ENCODE assay signal across 8 mouse cellular contexts in the genomic region with DNA sequence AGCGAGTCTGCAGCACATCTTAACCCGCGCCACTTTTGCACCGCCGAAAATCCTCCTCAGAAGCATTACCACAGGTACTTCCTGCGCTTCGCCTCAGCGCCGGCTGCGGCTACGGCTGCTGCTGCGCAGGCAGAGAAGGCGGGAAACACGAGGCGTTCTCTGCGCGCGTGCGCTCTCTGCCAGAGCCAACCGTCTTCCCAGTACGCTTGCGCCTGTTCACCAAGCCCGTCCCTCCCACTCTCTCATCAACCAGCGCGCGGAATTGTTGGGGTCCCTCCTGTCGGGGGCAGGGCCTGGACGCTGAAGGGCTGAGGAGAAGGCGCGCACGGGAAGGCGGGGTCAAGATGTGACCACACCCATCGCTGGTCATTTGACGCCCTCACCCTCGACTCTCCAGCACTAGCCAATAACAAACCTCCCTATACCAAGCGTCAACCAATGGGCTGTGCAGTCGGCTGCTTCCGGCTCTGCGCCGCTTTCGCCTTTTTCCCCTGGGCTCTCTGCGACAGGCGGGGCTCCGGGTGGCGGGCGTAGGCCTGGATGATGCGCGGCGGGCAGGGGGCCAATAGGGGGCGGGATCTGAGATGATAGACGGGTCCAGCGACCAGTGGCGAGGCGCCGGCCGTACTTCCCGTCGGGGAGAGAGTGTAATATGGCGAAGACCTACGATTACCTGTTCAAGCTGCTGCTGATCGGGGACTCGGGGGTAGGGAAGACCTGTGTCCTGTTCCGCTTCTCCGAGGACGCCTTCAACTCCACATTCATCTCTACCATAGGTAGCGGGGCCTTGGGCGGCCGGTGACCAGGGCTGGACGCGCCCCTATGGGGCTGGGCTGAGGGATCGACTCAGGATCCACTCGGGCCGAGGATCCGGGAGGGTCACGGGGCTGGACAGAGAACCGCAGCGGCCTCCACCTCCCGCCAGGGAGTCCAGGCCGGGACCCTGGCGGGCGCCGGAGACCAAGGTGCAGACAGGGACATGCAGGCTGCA. TPM values are rescaled to one million over a fixed set of nuclear protein-coding genes. Genes with fewer than 3 reads are reported as not detected.
DNase-seq lines count a peak whose midpoint lies in the region; ATAC-seq lines count a peak whose summit lies in the region.

A gene (plus strand): TSS at position 494 of the 991 bp plus-strand sequence.

- peak; percentile 100 for DNase-seq in adrenal gland, adult (ENCODE audit: inconsistent age in 2 of 2, low spot score in 1 of 2)
- peak; percentile 100 for DNase-seq in embryo, embryonic 10.5 days (ENCODE audit: low spot score)
- peak; percentile 99 for DNase-seq in gastrocnemius, postnatal 14 days
- DNase-seq in left cerebral cortex, postnatal 10 days (ENCODE audit: extremely low spot score in 1 of 2, low spot score in 2 of 2): peak; percentile 100
- peak; percentile 100 for DNase-seq in right cerebral cortex, postnatal 25 days
- peak; percentile 100 for DNase-seq in urinary bladder, postnatal 4 days (ENCODE audit: low spot score in 2 of 2)

- intact Hi-C loops in gastrocnemius, postnatal 14 days (cut with DNase I; ENCODE audit: low total_unique reads): no loop called here
- intact Hi-C loops in left cerebral cortex, postnatal 10 days (cut with DNase I): no loop called here

- ATAC-seq in inflammation-experienced regulatory T-cells, adult 6 months: peak; percentile 89
- ATAC-seq in megakaryocyte-erythroid progenitor cell, adult 5-6 weeks (replicated peaks; ENCODE audit: low FRiP score, low TSS enrichment, poor library complexity, severe bottlenecking): peak; percentile 95

RNA-seq across cellular contexts. Expression of the gene that starts here (rescaled TPM):
- total RNA-seq in gastrocnemius, postnatal 14 days (2021): 10 to 100 TPM; 17.4 to 18.7 TPM
- polyA plus RNA-seq in inflammation-experienced regulatory T-cells, adult 6 months (2017; shearing (Covaris generic)): 100 to 1,000 TPM; 134 to 245 (median 197) TPM
- total RNA-seq in left cerebral cortex, postnatal 10 days (2021): 10 to 100 TPM; 42.6 to 46.7 TPM
- 23.8 and 49.8 TPM in 2 replicates for total RNA-seq in megakaryocyte-erythroid progenitor cell, adult 5-6 weeks (2014; fragmentation: Nextera tagmentation)
- 298 and 374 TPM in 2 replicates for total RNA-seq in megakaryocyte-erythroid progenitor cell, adult 5-6 weeks (2017)

Comparison
In these comparisons a context has a peak if more than half of its experiments do, and no peak if none do; other contexts are left out.
1. Peak in every context shown above with its lines: DNase-seq and ATAC-seq.